Mouse (Mus musculus): ENCODE measurements around the gene Fcamr.

GRCm38 (mm10) chr1:130769925-130770324 is 30.8 kb upstream of the Fcamr start:
- TF ChIP-seq POLR2A (IDR thresholded peaks at IDR 0.05; ENCODE audit: borderline replicate concordance, insufficient read depth, low read length) (no peak), CTCF (IDR thresholded peaks at IDR 0.05; ENCODE audit: borderline replicate concordance, insufficient read depth, low read depth, low read length) (no peak)

All from cerebellum, adult 2 months (tissue).